Mouse (Mus musculus): ENCODE results near the gene Nps. TPM values are rescaled to one million over a fixed set of nuclear protein-coding genes. Genes with fewer than 3 reads are reported as not detected.
"Not testable (repeated sequence)": the region's sequence is repeated elsewhere in the genome, so short reads cannot be mapped to it uniquely, and the experiment has no call there.

Gene Nps
- polyA plus RNA-seq (2012; rRNA removed) = not detected in 2 replicates

GRCm38 (mm10) chr7:135258053-135258753 lies at the start of gene Nps:
Nps (plus strand) TSS chr7:135258703.
- not testable (repeated sequence) for H3K4me1 ChIP-seq (replicated peaks; ENCODE audit: control insufficient read depth, insufficient read depth, low read length); H3K36me3 ChIP-seq (ENCODE audit: control insufficient read depth, insufficient read depth, low read length)
- 90% methylated on average over 19 of the region's 19 CpGs for WGBS

GRCm38 (mm10) chr7:135208947-135209567 lies 49.4 kb upstream of the Nps start:
- no peaks in the 10 kb centered on the region for H3K36me3 ChIP-seq (ENCODE audit: control insufficient read depth, insufficient read depth, low read length)
- WGBS = 93% methylated on average over 6 of the region's 6 CpGs
- DNase-seq = no peak
- TF ChIP-seq CTCF (IDR thresholded peaks at IDR 0.05; ENCODE audit: borderline replicate concordance, control insufficient read depth, extremely low read depth, insufficient read depth, low read length, poor library complexity) (no peak), POLR2A (IDR thresholded peaks at IDR 0.05; ENCODE audit: control insufficient read depth, extremely low read depth, insufficient read depth, low read length, poor library complexity) (no peak)
- H3K4me1 ChIP-seq (replicated peaks; ENCODE audit: control insufficient read depth, insufficient read depth, low read length) = no peaks in the 10 kb centered on the region
- no peaks in the 10 kb centered on the region for H3K27me3 ChIP-seq (ENCODE audit: control insufficient read depth, insufficient read depth, low read length)
- H3K4me3 ChIP-seq (ENCODE audit: control insufficient read depth, insufficient read depth, low read length) = no peak overlapping the region
- no peak overlapping the region for H3K27ac ChIP-seq (ENCODE audit: control insufficient read depth, insufficient read depth, low read length)

More at GRCm38 (mm10) chr7:135258053-135258753, at the start of gene Nps:
- not testable (repeated sequence) for H3K4me3 ChIP-seq (ENCODE audit: control insufficient read depth, insufficient read depth, low read length); H3K27ac ChIP-seq (ENCODE audit: control insufficient read depth, insufficient read depth, low read length); H3K27me3 ChIP-seq (ENCODE audit: control insufficient read depth, insufficient read depth, low read length); DNase-seq

- DNase-seq = no peak
- Histone ChIP-seq H3K4me1 (replicated peaks; ENCODE audit: control insufficient read depth, insufficient read depth, low read length) (no peaks in the 10 kb centered on the region), H3K27ac (ENCODE audit: control insufficient read depth, insufficient read depth, low read length) (no peak overlapping the region), H3K27me3 (ENCODE audit: control insufficient read depth, insufficient read depth, low read length) (no peaks in the 10 kb centered on the region), H3K36me3 (ENCODE audit: control insufficient read depth, insufficient read depth, low read length) (no peaks in the 10 kb centered on the region), H3K4me3 (ENCODE audit: control insufficient read depth, insufficient read depth, low read length) (no peak overlapping the region)
- TF ChIP-seq CTCF (IDR thresholded peaks at IDR 0.05; ENCODE audit: borderline replicate concordance, control insufficient read depth, extremely low read depth, insufficient read depth, low read length, poor library complexity) (no peak), POLR2A (IDR thresholded peaks at IDR 0.05; ENCODE audit: control insufficient read depth, extremely low read depth, insufficient read depth, low read length, poor library complexity) (no peak)
Observed at GRCm38 (mm10) chr7:135210296-135210695, 48.2 kb upstream of the Nps start.

GRCm38 (mm10) chr7:135210831-135211230 lies 47.7 kb upstream of the Nps start:
- Histone ChIP-seq H3K36me3 (ENCODE audit: control insufficient read depth, insufficient read depth, low read length) (no peaks in the 10 kb centered on the region), H3K4me3 (ENCODE audit: control insufficient read depth, insufficient read depth, low read length) (no peak overlapping the region), H3K27me3 (ENCODE audit: control insufficient read depth, insufficient read depth, low read length) (no peaks in the 10 kb centered on the region), H3K4me1 (replicated peaks; ENCODE audit: control insufficient read depth, insufficient read depth, low read length) (no peaks in the 10 kb centered on the region), H3K27ac (ENCODE audit: control insufficient read depth, insufficient read depth, low read length) (no peak overlapping the region)
- TF ChIP-seq CTCF (IDR thresholded peaks at IDR 0.05; ENCODE audit: borderline replicate concordance, control insufficient read depth, extremely low read depth, insufficient read depth, low read length, poor library complexity) (no peak), POLR2A (IDR thresholded peaks at IDR 0.05; ENCODE audit: control insufficient read depth, extremely low read depth, insufficient read depth, low read length, poor library complexity) (no peak)
- DNase-seq = no peak
- WGBS = 83% methylated on average over 2 of the region's 2 CpGs

- TF ChIP-seq CTCF (IDR thresholded peaks at IDR 0.05; ENCODE audit: borderline replicate concordance, control insufficient read depth, extremely low read depth, insufficient read depth, low read length, poor library complexity) (no peak), POLR2A (IDR thresholded peaks at IDR 0.05; ENCODE audit: control insufficient read depth, extremely low read depth, insufficient read depth, low read length, poor library complexity) (no peak)
- H3K27ac ChIP-seq (ENCODE audit: control insufficient read depth, insufficient read depth, low read length) = no peak overlapping the region
- WGBS = 64% methylated on average over 2 of the region's 2 CpGs
- DNase-seq = no peak
- no peak overlapping the region for H3K4me3 ChIP-seq (ENCODE audit: control insufficient read depth, insufficient read depth, low read length)
- no peaks in the 10 kb centered on the region for H3K36me3 ChIP-seq (ENCODE audit: control insufficient read depth, insufficient read depth, low read length)
- H3K27me3 ChIP-seq (ENCODE audit: control insufficient read depth, insufficient read depth, low read length) = no peaks in the 10 kb centered on the region
- no peaks in the 10 kb centered on the region for H3K4me1 ChIP-seq (replicated peaks; ENCODE audit: control insufficient read depth, insufficient read depth, low read length)
Observed at GRCm38 (mm10) chr7:135212505-135212904, 46.0 kb upstream of the Nps start.

- Histone ChIP-seq H3K27me3 (ENCODE audit: control insufficient read depth, insufficient read depth, low read length) (no peaks in the 10 kb centered on the region), H3K4me1 (replicated peaks; ENCODE audit: control insufficient read depth, insufficient read depth, low read length) (no peaks in the 10 kb centered on the region), H3K36me3 (ENCODE audit: control insufficient read depth, insufficient read depth, low read length) (no peaks in the 10 kb centered on the region), H3K4me3 (ENCODE audit: control insufficient read depth, insufficient read depth, low read length) (no peak overlapping the region), H3K27ac (ENCODE audit: control insufficient read depth, insufficient read depth, low read length) (no peak overlapping the region)
- 89% methylated on average over 2 of the region's 2 CpGs for WGBS
- DNase-seq = no peak
- TF ChIP-seq POLR2A (IDR thresholded peaks at IDR 0.05; ENCODE audit: control insufficient read depth, extremely low read depth, insufficient read depth, low read length, poor library complexity) (no peak), CTCF (IDR thresholded peaks at IDR 0.05; ENCODE audit: borderline replicate concordance, control insufficient read depth, extremely low read depth, insufficient read depth, low read length, poor library complexity) (no peak)
Observed at GRCm38 (mm10) chr7:135221475-135221874, 37.0 kb upstream of the Nps start.

All from thymus, adult 2 months (tissue).